Mouse (Mus musculus) thymus, postnatal 0 days (tissue): ENCODE data around the gene Cdk5. TPM values are rescaled to one million over a fixed set of nuclear protein-coding genes. Genes with fewer than 3 reads are reported as not detected.

Experiments
- DNase-seq: peaks from one replicate; pipeline ENCODE4 v3.0.0-alpha.2; 2015; ENCODE audit warnings: low spot score
- polyA plus RNA-seq: library from polyadenylated mRNA; unstranded; fragments of >200 nt; fragmentation: Nextera tagmentation; extraction: Ambion mirVana; gene quantifications from 2 replicates; pipeline ENCODE4 v1.2.1, GENCODE M21; 2015

The Cdk5 gene
- 31.4 and 35.1 TPM in 2 replicates for polyA plus RNA-seq

DNA sequence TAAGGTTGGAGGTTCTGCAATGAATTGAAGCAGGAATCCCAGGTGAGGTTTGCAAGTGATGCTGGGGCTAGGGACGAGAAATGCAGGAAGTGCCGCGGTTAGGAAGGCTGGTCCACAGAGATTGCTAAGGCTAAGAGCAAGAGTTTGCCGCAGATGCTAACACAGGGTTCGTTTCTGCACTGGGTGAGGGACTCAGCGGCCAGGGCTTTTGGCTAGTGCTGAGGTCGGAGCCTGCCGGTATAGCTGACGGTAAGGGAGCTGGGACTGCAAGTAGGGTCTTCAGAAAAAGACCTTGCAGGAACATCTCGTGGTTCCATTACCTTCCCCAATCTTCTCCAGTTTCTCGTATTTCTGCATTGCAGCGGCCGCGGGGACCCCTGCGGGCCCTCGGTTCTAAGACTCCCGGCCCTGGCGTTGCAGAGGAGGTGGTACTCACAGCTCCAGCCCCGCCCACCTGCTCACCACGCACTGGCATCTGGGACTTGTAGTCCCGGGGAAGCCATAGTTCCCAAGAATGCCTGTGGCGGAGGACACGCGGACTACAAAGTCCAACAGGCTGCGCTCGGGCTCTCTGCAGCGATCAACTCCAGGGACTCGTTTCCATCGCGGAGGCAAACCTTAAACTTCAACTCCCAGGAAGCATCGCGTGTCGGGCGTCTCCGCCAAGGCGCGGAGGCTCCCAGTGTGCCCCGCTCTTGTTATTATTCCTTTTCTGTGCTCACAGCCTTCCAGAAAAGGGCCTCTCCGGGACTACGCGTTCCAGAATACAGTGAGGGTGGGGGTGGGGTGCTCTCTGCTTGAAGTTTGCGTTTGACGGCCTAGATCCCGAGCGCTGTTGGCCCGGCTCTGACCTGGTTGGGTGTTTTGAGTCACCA lies at the start of gene Cdk5, which contains the start of gene Slc4a2:
Gene Cdk5 (minus strand): TSS at position 402 of the 875 bp plus-strand sequence.
Gene Slc4a2 (plus strand): TSS at position 709 of the 875 bp plus-strand sequence.
- peak; percentile 99 for DNase-seq

DNA sequence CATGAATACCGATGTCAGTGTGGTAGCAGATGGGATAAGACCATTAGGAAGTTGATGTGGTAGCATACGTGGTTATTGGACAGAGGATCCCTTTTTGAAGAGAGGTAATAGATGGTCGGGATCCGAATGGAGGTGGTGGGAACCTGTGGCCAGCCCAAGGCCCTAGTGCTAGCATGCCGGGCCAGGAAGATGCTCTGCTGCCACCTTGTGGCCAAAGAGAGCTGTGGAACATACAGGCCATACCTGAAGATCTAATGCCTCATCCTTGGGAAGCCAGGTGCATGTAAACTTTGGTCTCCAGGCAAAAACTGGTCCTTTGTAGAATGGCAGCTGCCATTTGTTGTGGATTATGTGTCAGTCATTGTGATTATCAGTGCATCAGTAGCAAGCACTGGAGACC lies 47.3 kb upstream of the Cdk5 start:
- DNase-seq = peak; percentile 81

DNA sequence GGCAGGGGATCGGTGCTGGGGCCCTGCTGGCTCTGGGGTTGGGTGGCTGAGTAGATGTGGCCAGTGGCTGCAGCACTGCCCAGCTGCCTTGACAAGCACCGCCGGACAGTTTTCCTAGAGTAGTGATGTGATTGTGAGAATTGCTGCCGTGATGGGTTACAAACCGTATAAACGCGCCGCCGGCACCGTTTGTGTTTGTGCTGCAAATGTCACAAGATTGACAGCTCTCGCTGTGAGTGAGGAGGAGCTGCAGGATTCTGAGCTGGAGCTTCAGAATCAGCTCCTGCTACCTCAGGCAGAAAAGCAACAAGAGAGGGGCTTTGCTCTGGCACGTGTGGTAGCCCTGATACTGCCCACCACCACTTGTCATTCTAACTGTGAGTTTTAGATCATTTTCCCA lies 43.4 kb upstream of the Cdk5 start:
- DNase-seq = no peak

DNA sequence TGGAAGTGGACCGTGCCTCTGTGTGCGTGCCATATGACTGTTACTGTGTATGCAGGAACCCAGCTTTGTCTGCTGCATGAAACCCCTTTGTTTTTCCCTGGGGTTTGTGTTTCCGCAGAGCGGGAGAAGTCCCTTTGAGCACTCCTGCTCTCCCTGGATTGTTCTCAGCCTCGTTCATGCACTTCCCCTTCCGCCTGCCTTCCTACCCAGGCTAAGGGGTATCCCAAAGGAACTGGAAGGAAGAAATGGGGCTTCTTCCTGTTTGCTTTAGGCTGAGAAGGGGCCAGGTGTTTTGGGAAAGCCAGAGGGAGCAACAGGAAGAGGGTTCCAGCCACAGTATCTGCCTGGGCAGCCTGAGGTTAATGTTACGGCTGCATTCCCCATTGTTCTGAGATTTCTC lies 32.3 kb upstream of the Cdk5 start:
- DNase-seq = no peak

DNA sequence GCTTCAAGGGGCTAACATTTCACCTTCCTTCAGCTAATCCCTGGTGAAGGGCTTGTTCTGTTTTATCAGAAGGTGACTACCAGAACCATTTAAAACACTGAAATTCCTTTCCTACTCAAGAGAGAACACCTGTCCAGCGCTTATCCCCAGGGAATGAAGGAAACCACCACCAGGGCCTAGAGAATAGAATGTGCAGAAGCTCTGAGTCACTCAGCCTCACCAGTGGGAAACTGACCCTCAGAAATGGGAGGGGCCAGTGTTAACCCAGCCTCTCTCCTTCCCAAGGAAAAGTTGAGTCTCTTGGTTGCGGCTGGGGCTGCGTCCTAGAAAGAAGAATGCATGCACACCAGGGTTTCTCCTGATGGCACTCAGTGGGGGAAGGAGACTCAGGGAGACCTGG lies 31.7 kb upstream of the Cdk5 start:
- DNase-seq = no peak

DNA sequence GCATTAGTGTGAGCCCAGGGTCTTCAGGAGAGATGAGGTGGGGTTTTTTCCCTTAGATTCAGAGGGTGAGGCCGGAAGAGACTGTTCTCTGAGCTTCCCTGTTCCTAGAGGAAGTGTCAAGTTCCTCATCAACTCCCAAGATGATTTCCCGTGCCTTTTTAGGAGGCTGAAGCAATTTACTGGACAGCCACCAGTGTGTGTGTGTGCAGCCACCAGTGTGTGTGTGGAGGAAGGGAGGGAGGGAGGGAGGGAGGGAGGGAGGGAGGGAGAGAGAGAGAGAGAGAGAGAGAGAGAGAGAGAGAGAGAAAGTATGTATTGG lies 30.6 kb upstream of the Cdk5 start:
- no peak for DNase-seq

DNA sequence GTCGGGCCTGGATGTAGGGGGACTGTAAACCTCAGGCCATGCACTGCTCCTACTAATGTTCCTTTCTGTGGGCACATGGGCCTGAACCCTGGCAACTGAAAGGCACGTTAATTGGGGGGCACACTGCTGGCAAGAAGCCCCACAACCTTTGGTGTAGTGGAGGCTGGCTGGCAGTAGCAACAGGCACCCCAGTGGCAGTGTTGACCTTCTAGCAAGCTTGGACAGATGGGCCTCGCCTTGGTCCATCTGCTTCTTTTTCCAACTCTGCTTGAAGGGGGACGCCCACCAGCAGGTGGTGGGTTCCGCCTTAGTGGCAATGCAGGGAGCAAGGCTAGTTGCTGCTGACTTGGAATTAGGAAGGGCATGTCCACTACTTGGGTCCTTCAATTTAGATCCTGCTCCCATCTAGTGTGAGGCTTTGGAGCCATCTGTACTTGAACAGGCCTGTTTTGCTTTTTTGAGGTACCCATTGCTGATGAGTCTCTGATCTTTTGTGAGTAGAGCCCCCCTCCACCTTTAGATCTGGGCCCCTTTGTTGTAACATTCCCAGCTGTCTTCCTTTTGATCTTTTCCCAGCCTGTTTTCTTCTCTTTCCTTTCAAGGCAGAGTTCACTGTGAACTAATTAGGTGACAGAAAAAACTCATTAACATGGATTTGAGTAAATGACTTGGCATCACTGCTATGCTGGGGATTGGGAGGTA lies 30.1 kb upstream of the Cdk5 start:
- DNase-seq = no peak

DNA sequence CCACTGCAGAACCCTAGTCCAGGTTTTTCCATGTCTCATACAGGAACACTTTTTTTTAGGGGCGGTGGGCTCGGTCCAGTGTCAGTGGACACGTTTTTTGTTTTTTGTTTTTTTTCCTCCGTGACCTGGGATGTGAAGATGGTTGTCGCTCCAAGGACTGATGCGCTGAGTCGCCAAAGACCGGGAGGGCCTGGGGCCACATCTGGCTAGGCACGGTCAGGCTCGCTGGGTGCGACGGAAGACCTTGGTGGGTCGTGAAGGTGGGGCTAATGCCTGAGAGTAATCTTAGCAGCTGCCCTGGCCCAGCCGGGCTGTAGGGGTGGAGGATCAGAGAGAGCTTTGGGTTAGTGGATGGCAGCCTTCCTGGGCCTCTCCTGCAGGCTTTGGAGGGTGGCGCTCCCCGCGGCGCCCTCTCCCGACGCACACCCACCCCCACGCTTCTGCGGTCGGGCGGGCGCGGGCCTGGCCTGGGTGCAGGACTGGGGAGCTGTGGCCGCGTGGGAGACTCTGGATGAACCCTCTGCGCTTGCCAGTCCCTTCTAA lies 29.4 kb upstream of the Cdk5 start:
- DNase-seq = peak; percentile 16

DNA sequence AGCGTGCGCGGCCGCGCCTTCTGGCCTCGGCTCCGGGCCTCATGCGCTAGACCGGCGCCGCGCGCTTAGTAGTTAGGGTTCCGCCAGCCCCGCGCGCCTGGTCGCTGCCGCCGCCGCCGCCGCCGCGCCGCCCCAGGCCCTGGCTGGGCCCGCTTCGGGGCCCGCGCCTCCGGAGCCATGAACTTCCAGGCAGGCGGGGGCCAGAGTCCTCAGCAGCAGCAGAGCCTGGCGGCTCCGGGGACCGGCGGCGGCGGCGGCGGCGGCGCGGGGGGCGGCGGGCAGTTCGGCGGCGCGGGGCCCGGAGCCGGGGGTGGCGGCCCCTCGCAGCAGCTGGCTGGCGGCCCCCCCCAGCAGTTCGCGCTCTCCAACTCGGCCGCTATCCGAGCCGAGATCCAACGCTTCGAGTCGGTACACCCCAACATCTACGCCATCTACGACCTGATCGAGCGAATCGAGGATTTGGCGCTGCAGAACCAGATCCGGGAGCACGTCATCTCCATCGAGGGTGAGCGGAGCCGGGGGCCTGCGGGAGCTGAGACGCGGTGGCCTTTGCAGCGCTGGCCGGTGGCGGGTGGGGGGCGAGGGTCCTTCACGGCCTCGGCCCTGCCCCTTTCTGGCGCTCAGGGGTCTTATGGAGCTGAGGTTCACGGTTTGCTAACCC lies 28.8 kb upstream of the Cdk5 start, which contains the start of gene Agap3:
Gene Agap3 (plus strand): TSS at position 148 of the 661 bp plus-strand sequence.
- peak; percentile 44 for DNase-seq

DNA sequence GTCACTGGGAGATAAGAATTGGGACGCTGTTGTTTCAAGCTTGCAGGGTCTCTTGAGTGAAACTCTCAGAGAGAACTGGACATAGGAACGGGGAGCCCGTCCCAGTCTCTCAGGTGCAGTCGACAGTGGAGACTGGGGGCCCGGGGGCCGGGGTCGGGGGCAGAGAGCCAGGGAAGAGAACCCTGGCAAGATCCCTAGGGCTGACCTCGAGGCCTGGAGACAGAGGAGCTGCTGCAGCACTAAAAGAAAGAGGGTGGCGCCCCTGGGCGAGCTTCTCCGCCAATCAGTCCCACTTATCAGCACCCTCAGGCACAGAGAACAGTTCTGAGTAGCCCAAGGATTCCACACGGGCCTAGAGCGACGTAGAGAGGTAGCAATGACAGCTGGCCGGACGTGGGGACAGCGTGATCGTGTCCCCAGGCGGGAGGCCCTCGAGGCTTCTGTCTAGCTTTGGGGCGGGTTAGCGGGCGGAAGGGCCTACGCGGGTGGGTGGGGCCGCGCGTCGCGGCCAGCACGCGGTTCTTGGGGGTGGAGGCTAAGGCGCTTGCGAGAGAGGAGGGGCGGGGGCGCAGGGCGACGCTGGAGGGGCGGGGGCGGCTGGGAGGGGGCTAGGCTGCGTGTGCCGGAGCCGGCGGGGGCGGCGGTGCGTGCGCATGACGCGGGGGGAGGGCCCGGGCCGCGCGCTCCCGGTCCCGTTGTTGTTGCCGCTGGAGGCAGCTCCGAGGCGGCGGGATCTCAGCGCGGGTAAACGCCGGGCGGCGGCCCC lies 28.1 kb upstream of the Cdk5 start:
- DNase-seq = peak; percentile 87

DNA sequence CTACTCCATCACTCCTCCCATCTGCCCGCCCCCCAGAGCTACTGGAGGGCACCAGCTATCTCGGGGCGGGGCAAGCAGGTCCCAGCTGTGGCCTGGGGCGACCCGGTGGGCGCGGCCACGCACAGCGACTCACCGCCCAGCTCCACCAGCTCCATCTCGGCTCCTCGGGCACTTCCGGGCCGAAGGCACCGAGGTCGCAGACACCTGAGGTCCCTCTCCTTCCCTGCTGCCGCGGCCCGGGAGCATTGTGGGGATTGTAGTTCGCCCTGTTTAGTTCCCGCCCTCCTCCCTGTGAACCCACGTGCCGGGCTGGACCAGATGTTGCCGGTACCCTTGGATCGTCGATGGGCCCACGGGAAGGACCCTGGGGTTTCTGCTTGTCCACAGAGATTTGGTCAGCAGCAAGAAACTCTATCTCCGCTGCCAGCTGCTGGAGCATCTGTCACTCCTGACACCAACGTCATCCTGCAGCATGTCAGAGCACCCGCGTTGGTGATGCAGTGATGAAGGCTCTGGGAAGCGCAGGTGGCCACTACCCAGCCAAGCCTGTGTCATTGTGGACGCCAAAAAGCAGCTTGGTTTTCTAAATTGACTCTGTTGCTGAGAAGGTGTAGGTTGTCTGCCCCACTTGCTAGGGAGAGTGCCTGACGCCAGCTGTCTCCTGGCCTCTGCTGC lies 24.4 kb upstream of the Cdk5 start, which contains the start of gene Tmub1:
Gene Tmub1 (minus strand): TSS at position 231 of the 675 bp plus-strand sequence.
- DNase-seq = peak; percentile 89

DNA sequence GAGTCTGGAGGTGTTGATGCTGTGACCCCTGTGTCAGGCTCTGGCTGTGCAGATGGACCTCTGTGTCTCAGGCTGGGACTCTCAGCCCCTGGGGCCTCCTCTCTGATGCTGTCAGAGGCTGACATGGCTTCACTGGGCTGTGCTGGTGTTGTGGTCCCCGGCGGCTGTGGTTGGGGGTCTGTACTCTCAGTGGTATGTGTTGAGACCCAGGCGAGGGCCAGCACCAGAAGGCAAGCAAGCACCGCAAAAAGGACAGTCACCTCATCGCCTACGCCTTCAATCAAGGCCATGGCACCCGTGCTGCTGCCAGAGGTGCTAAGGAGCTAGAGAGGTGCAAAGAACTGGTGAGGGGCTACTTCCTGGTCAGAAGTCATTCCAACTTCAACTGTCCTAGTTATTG lies 23.3 kb upstream of the Cdk5 start:
- no peak for DNase-seq

DNA sequence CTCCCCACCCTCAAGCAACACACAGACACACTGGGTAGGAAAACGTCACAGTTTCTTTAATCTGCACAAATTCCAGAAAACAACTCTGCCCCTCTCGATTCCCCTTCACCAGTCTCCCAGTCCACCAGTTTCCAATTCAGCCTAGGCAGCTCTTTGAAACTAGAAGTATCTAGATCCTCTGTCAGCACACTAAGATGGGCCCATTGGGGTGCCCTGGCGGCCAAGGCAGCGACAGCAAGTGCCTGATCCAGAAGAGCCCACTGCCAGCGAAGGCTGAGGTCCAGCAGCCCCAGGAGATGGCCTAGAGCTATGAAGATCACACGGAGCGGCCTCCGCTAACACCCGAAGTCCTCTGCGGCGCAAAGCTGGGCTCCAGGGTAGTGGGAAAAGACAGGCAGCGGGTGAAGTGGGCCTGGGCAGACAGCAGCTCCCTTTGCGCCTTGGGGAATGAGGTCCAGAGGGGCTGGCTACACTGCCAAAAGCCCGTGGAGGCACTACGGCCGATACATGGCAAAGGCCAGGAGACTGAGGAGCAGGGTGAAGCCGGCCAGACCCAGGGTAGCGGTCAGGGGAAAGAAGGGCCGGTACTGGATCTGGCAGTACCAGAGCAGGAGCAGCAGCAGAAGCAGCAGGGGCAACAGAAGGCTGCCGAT lies 22.2 kb upstream of the Cdk5 start:
- DNase-seq = no peak

DNA sequence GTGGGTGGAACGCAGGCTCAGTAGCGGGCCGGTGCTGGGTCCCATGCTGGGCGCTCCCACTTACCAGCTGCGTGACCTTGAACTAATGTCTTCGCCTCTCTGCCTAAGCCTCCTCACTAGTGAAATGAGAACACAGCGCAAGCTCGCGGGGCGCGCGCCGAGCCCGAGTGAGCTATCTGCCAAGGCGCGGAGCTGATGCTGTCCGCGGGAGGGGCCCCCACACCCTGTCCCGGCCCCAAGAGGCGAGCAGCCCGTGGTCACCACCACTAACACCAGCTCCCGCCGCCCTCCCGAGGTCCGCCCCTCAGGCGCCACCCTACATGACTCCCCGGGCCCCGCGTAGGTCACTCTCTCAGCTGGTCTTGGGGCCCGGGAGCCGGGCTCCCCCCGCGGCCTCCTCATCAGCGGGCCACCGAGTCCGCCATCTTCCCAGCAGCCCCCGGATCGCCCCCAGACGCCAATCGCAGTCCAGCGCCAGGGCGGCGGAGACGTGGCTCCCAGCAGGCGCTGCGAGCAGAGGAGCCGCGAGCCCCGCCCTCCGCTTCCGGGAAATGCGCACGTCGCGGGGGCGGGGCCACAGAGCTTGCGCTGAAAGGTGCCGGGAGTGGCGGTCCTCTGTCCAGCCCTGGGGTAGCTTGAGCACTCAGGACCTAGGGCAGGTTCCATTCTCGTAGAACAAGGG lies 21.6 kb upstream of the Cdk5 start, which contains the start of gene Fastk:
Gene Fastk (minus strand): TSS at position 542 of the 682 bp plus-strand sequence.
- peak; percentile 93 for DNase-seq

DNA sequence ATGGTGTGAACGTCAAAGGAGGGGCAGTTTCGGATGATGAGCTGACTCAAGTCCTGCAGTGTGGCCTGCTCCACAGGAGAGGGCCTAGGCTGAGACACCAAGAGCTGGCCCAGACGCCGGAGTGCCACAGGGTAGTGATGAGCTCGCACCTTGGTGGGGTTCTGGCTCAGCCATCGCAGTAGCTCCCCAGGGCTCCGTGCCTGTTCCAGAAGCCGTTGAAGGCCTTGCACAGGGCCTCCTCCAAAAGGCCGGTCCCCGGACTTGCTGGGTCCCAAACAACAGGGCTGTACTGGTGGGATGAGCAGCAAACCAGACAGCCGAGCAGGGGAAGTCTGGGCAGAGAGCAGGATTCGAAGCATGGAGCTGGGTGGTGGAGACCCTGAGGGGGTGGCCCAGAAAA lies 20.6 kb upstream of the Cdk5 start:
- no peak for DNase-seq

DNA sequence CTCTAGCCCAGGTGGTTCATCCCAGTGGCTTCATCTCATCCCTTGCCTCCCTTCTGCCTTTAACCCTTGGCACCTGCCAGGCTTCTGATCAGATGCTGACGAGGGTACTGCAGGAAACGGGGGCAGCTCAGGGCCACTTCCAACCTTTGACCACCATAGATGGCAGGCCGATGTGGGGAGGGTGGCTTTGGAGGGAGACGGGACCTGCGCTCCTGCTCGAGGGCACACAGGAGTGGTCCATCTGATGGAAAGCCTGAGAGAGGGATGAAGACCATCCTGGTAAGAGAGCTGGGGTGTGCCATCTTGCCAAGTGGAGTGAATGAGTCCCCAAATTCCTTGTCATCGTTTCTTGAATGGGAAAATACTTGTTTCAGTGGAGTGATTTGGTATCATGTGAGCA lies 19.9 kb upstream of the Cdk5 start:
- no peak for DNase-seq

DNA sequence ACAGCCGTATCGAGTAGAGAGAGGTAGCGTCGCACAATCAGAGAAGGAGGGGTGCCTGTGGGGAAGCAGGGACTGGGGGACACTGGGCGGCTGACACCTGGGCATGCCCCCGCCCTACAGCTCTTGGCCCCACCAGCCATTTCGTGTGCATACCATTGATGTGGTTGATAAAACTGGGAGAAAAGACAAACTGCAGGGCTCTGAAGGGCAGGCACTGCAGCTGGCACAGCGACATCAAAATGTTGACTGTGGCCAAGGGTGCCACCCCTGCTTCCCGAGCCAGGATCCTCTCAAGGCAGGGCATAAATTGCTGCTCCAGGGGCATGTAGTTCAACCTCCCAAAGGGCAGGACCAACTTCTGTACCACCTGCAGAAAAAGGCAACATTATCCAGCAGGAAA lies 18.7 kb upstream of the Cdk5 start:
- peak; percentile 60 for DNase-seq

DNA sequence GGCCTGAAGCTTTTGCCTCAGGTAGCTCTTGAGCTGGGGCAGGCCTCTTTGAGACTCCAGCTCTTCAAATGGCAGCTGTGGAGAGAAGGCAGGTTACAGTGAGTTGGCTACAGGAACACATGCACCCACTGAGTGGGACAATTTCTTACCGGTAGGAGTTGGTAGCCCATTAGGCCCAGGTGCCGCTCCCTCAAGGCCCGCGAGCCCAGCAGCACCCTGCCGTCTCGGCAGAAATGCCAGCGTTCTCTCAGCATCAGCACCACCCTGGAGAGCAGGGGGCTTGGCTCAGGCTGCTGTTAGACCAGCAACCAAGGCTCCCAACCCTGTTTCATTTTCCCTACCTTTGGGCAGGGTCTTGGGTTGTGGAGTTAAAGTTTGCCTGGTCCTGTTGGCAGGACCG lies 17.9 kb upstream of the Cdk5 start:
- no peak for DNase-seq

DNA sequence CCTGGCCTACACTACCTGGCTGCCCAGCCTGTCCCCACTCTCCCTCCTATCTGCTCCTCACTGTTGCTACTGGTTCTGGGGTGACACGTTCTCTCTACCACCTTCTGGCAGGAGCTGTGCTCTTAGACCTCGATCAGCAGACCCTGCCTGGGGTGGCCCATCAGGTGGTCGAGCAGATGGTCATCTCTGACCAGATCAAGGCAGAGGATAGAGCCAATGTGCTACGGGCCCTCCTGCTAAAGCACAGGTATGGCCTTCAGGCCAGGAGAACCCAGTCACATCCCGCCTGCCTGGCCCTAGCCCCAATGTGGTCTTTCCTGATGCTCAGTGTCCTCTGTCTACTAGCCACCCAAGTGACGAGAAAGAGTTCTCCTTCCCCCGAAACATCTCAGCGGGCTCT lies 10.7 kb upstream of the Cdk5 start:
- DNase-seq = no peak
